Mouse (Mus musculus) kidney, adult 11 months (tissue): ENCODE measurements around the gene Kif18b.

Source experiments
- DNase-seq: peaks from one replicate; pipeline ENCODE4 v3.0.0; 2022

Gene Kif18b

GRCm38 (mm10) chr11:102924557-102925350 is at the start of gene Kif18b:
Gene Kif18b, minus strand, starts transcription at chr11:102925124.
- peak; percentile 93 for DNase-seq

GRCm38 (mm10) chr11:102972326-102972725 is 47.4 kb upstream of the Kif18b start:
- DNase-seq = peak; percentile 34

- no peak for DNase-seq
Measured at GRCm38 (mm10) chr11:102971604-102972003, 46.7 kb upstream of the Kif18b start.

- DNase-seq = no peak
Measured at GRCm38 (mm10) chr11:102964547-102965091, 39.7 kb upstream of the Kif18b start.

- DNase-seq = no peak
Measured at GRCm38 (mm10) chr11:102963855-102964546, 39.1 kb upstream of the Kif18b start.

- no peak for DNase-seq
Measured at GRCm38 (mm10) chr11:102963246-102963854, 38.4 kb upstream of the Kif18b start.

GRCm38 (mm10) chr11:102962861-102963245 is 37.9 kb upstream of the Kif18b start:
- DNase-seq = no peak

GRCm38 (mm10) chr11:102961082-102961481 is 36.2 kb upstream of the Kif18b start:
- no peak for DNase-seq

GRCm38 (mm10) chr11:102958870-102959269 is 33.9 kb upstream of the Kif18b start:
- DNase-seq = no peak

- DNase-seq = no peak
Measured at GRCm38 (mm10) chr11:102958431-102958830, 33.5 kb upstream of the Kif18b start.

- no peak for DNase-seq
Measured at GRCm38 (mm10) chr11:102957692-102958091, 32.8 kb upstream of the Kif18b start.

GRCm38 (mm10) chr11:102956962-102957614 is 32.2 kb upstream of the Kif18b start:
- no peak for DNase-seq

- DNase-seq = no peak
Measured at GRCm38 (mm10) chr11:102952922-102953321, 28.0 kb upstream of the Kif18b start.

GRCm38 (mm10) chr11:102948043-102948961 is 23.4 kb upstream of the Kif18b start:
- DNase-seq = peak; percentile 69

GRCm38 (mm10) chr11:102946992-102947343 is 22.0 kb upstream of the Kif18b start:
- DNase-seq = no peak

GRCm38 (mm10) chr11:102946265-102946991 is 21.5 kb upstream of the Kif18b start, which contains the start of gene C1ql1:
Gene C1ql1, minus strand, starts transcription at chr11:102946688.
- peak; percentile 74 for DNase-seq

- DNase-seq = no peak
Measured at GRCm38 (mm10) chr11:102945306-102946264, 20.7 kb upstream of the Kif18b start.

- no peak for DNase-seq
Measured at GRCm38 (mm10) chr11:102941236-102941635, 16.3 kb upstream of the Kif18b start.

- DNase-seq = no peak
Measured at GRCm38 (mm10) chr11:102939024-102939675, 14.2 kb upstream of the Kif18b start.
